Mouse (Mus musculus) hindbrain, embryonic 12.5 days (tissue): ENCODE measurements around the gene Ccl2. TPM values are rescaled to one million over a fixed set of nuclear protein-coding genes. Genes with fewer than 3 reads are reported as not detected.

Source experiments
- ATAC-seq: fragments of 200-750 bp; cut with Nextera tagmentation; 2 replicates; pipeline ENCODE4 v1.8.0; 2017; ENCODE audit warnings: moderate TSS enrichment; ENCODE audit not compliant: low FRiP score
- H3K27ac ChIP-seq: fragments of 300-500 bp; sonication (generic); 2 replicates; pipeline ENCODE4 v1.5.1; 2016; ENCODE audit warnings: mild to moderate bottlenecking
- H3K27me3 ChIP-seq: fragments of 300-500 bp; sonication (generic); 2 replicates; pipeline ENCODE4 v1.6.1; 2016; ENCODE audit warnings: mild to moderate bottlenecking
- H3K36me3 ChIP-seq: fragments of 300-500 bp; sonication (generic); 2 replicates; pipeline ENCODE4 v1.6.1; 2016; ENCODE audit warnings: mild to moderate bottlenecking
- H3K4me1 ChIP-seq: fragments of 300-500 bp; sonication (generic); 2 replicates; pipeline ENCODE4 v1.6.1; 2016
- H3K4me2 ChIP-seq: fragments of 300-500 bp; sonication (generic); replicated peaks from 2 replicates; pipeline ENCODE4 v1.6.1; 2016; ENCODE audit warnings: mild to moderate bottlenecking
- H3K4me3 ChIP-seq: fragments of 300-500 bp; sonication (generic); 2 replicates; pipeline ENCODE4 v1.5.1; 2016; ENCODE audit warnings: mild to moderate bottlenecking
- H3K9ac ChIP-seq: fragments of 300-500 bp; sonication (generic); 2 replicates; pipeline ENCODE4 v1.6.1; 2016; ENCODE audit warnings: mild to moderate bottlenecking, moderate library complexity
- H3K9me3 ChIP-seq: fragments of 300-500 bp; sonication (generic); replicated peaks from 2 replicates; pipeline ENCODE4 v1.6.1; 2016; ENCODE audit warnings: mild to moderate bottlenecking
- WGBS: fragments of 180-500 bp; shearing (Covaris S2); methylation state at CpG from one replicate; pipeline ENCODE4 v1.1.7; 2016; 5-methylcytosine and 5-hydroxymethylcytosine counted together
- polyA plus RNA-seq: library from polyadenylated mRNA; unstranded; fragments of >200 nt; fragmentation: Nextera tagmentation; extraction: Ambion mirVana; gene quantifications from 2 replicates; pipeline ENCODE4 v1.2.1, GENCODE M21; 2016

Gene Ccl2
- polyA plus RNA-seq, 1 experiment from 2014 or later: 2.0 TPM

GRCm38 (mm10) chr11:82077031-82077430 is 41.7 kb downstream of the Ccl2 start:
- ATAC-seq: no peak
- no peaks in the 10 kb centered on the region for H3K27me3 ChIP-seq
- H3K9ac ChIP-seq: no peak overlapping the region
- no peak overlapping the region for H3K27ac ChIP-seq
- H3K9me3 ChIP-seq: no peaks in the 10 kb centered on the region
- no peaks in the 10 kb centered on the region for H3K36me3 ChIP-seq
- no peaks in the 10 kb centered on the region for H3K4me1 ChIP-seq
- H3K4me3 ChIP-seq: no peak overlapping the region
- no peak overlapping the region for H3K4me2 ChIP-seq
- WGBS: 79% methylated on average over 3 of the region's 3 CpGs

GRCm38 (mm10) chr11:82078136-82078730 is 42.9 kb downstream of the Ccl2 start:
- Histone ChIP-seq H3K27me3 (no peaks in the 10 kb centered on the region), H3K4me2 (no peak overlapping the region), H3K36me3 (no peaks in the 10 kb centered on the region), H3K9ac (no peak overlapping the region), H3K4me1 (no peaks in the 10 kb centered on the region), H3K27ac (no peak overlapping the region), H3K4me3 (no peak overlapping the region), H3K9me3 (no peaks in the 10 kb centered on the region)
- no peak for ATAC-seq

- Histone ChIP-seq H3K27me3 (no peaks in the 10 kb centered on the region), H3K4me3 (no peak overlapping the region), H3K4me1 (no peaks in the 10 kb centered on the region), H3K9me3 (no peaks in the 10 kb centered on the region), H3K4me2 (no peak overlapping the region), H3K27ac (no peak overlapping the region), H3K36me3 (no peaks in the 10 kb centered on the region), H3K9ac (no peak overlapping the region)
- WGBS: 80% methylated on average over 3 of the region's 3 CpGs
- no peak for ATAC-seq
Observed at GRCm38 (mm10) chr11:82080865-82081264, 45.5 kb downstream of the Ccl2 start.

GRCm38 (mm10) chr11:82084360-82084759 is 49.0 kb downstream of the Ccl2 start:
- Histone ChIP-seq H3K4me1 (no peaks in the 10 kb centered on the region), H3K27me3 (no peaks in the 10 kb centered on the region), H3K36me3 (no peaks in the 10 kb centered on the region), H3K4me2 (no peak overlapping the region), H3K9me3 (no peaks in the 10 kb centered on the region), H3K9ac (no peak overlapping the region), H3K27ac (no peak overlapping the region), H3K4me3 (no peak overlapping the region)
- WGBS: 86% methylated on average over 3 of the region's 3 CpGs
- ATAC-seq: no peak

Other genes with a start within 250 kb of the Ccl2 start
- 0.10 and 0.22 TPM in 2 replicates for gene 5530401A14Rik, start 174.9 kb upstream of the Ccl2 start, polyA plus RNA-seq
- gene Asic2, start 67.1 kb upstream of the Ccl2 start, polyA plus RNA-seq: 5.4 and 6.1 TPM in 2 replicates
- gene Gm17268, start 3.0 kb downstream of the Ccl2 start, polyA plus RNA-seq: not detected in 2 replicates
- 1.6 and 2.4 TPM in 2 replicates for gene Ccl7, start 10.1 kb downstream of the Ccl2 start, polyA plus RNA-seq
- 0.19 and 0.86 TPM in 2 replicates for gene Ccl11, start 22.3 kb downstream of the Ccl2 start, polyA plus RNA-seq
- 0.85 and 1.3 TPM in 2 replicates for gene Ccl12, start 66.3 kb downstream of the Ccl2 start, polyA plus RNA-seq
- gene Ccl8, start 79.6 kb downstream of the Ccl2 start, polyA plus RNA-seq: not detected in 2 replicates